Mouse (Mus musculus) ES-E14 (cell line): Measurements from ENCODE around the gene Kif18a.

ENCODE experiments used
- CHD2 ChIP-seq: IDR thresholded peaks from 2 replicates; pipeline ENCODE4 v1.6.1; 2014; ENCODE audit warnings: mild to moderate bottlenecking, low read depth, low read length, inconsistent platforms
- HCFC1 ChIP-seq: IDR thresholded peaks from 2 replicates; pipeline ENCODE4 v1.6.1; 2012; ENCODE audit warnings: low read length, inconsistent platforms, borderline replicate concordance; ENCODE audit not compliant: insufficient read depth
- MAFK ChIP-seq: IDR thresholded peaks from 2 replicates; pipeline ENCODE4 v1.6.1; 2014; ENCODE audit warnings: mild to moderate bottlenecking, low read depth, low read length, inconsistent platforms; ENCODE audit not compliant: insufficient read depth
- ZC3H11A ChIP-seq: IDR thresholded peaks from 2 replicates; pipeline ENCODE4 v1.6.1; 2012; ENCODE audit warnings: low read depth, mild to moderate bottlenecking, inconsistent platforms, low read length, borderline replicate concordance
- ZNF384 ChIP-seq: IDR thresholded peaks from 2 replicates; pipeline ENCODE4 v1.6.1; 2012; ENCODE audit warnings: low read depth, low read length, inconsistent platforms

DNA sequence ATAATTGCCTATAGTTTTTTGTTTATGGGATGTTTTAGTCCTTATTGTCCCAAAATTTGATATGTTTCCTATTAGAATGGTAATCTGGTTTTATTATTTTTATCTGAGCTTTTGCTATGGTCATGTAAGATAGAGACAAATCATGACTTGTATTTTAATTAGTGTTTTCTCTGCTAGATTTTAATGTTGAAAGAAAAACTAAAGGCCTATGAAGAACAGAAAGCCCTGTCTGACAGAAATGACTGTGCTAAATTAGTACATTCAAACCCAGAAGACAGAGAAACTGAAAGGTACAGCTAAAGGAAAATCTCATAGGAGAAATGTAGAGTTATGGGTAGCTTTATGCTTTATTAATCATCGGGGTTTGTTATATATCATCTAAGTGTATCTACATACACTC lies 17.6 kb downstream of the Kif18a start:
- no peak for TF ChIP-seq CHD2
- TF ChIP-seq HCFC1 = no peak
- TF ChIP-seq ZNF384 = no peak
- no peak for TF ChIP-seq ZC3H11A
- TF ChIP-seq MAFK = no peak
